Mouse (Mus musculus) CH12F3 (cell line): ENCODE results near the gene 4930595M18Rik.

Experiments
- in situ Hi-C: fragments of 300-500 bp; cut with MboI; formaldehyde crosslinking; loops from 2 replicates; pipeline ENCODE4 v1.14.3; 2020; ENCODE audit warnings: low sequenced_read_pairs

4930595M18Rik gene

DNA sequence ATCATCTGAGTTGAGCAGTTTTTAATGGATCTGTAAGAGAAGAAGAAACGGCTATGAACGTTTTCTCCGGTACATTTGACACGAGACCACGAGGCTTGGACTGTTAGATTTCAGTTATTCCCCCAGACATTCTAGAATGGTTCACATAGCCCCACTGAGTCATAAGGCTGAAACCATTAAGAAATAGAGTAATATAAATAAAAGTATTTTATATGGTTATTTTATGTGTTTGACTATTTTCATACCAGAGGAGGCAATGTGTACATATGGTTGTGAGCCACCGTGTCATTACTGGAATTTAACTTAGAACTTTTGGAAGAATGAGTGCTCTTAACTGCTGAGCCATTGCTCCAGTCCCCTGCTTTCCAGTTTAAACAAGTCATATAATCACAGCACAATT, at the start of gene 4930595M18Rik:
TSS of gene 4930595M18Rik (minus strand) at position 101 of the 400 bp plus-strand sequence.
- in situ Hi-C loops = no loop called here

DNA sequence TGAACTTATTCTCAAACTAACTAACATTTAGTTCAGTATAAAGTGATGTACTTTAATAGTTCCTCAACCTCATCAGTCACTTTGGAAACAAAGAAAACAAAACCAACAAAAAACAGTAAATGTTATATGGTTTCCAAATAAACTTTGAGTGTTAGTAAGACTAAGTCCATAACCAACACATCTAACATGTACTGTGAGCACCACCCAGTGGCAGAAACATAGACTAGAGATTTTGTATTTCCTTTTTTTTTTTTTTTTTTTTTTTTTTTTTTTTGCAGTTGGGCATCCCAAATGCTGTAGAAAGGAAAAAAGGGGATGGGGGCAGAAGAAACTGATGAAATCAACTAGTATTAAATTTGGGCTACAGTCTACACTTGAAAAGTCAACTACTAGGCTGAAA, 14.6 kb upstream of the 4930595M18Rik start:
- in situ Hi-C loops = no loop called here
